Mouse (Mus musculus): ENCODE measurements around the gene Cd1d1. TPM values are rescaled to one million over a fixed set of nuclear protein-coding genes. Genes with fewer than 3 reads are reported as not detected.

Cd1d1 gene
- total and polyA plus RNA-seq, 3 experiments: 3.0 to 7.1 (median 6.3) TPM

GRCm38 (mm10) chr3:86986490-86986889 is 12.8 kb downstream of the Cd1d1 start:
- H3K4me2 ChIP-seq (ENCODE audit: insufficient read depth, low read depth, poor library complexity, severe bottlenecking): no peak overlapping the region
- peaks cover under 1% of the 10 kb centered on the region for H3K9me3 ChIP-seq (replicated peaks; ENCODE audit: low read length)
- dilution Hi-C loops (cut with MboI; ENCODE audit: extremely low pct_ligation_motif_present, extremely low pct_unique_long_range_greater_than_20kb, low sequenced_read_pairs): no loop called here
- H3K4me3 ChIP-seq (replicated peaks in 1 of 3; ENCODE audit: low read depth in 2 of 3, low read length in 2 of 3, poor library complexity in 1 of 3): no peak overlapping the region
- no peak overlapping the region for H3K9ac ChIP-seq (ENCODE audit: insufficient read depth, low read depth)
- no peaks in the 10 kb centered on the region for H3K36me3 ChIP-seq (replicated peaks in 1 of 2; ENCODE audit: control insufficient read depth in 1 of 2, insufficient read depth in 1 of 2, low read length in 1 of 2)
- H3K4me1 ChIP-seq (ENCODE audit: control insufficient read depth in 1 of 2, insufficient read depth in 2 of 2): no peaks in the 10 kb centered on the region
- H3K27ac ChIP-seq (ENCODE audit: insufficient read depth, low read depth): no peak overlapping the region
- DNase-seq (ENCODE audit: extremely low read depth): no peak
- in situ Hi-C loops (cut with MboI; ENCODE audit: low pct_ligation_motif_present, low pct_unique_long_range_greater_than_20kb, low sequenced_read_pairs): no loop called here
- H3K27me3 ChIP-seq (replicated peaks): no peaks in the 10 kb centered on the region
- TF ChIP-seq ZMIZ1 (IDR thresholded peaks at IDR 0.05; ENCODE audit: low read depth, low read length) (no peak), SIN3A (IDR thresholded peaks at IDR 0.05; ENCODE audit: low read length) (no peak), ZNF384 (IDR thresholded peaks at IDR 0.05; ENCODE audit: low read depth, low read length) (no peak), CTCF (conservative IDR thresholded peaks at IDR 0.05 in 1 of 2, IDR thresholded peaks at IDR 0.05 in 1 of 2; ENCODE audit: low read depth in 2 of 2, low read length in 2 of 2) (no peak), MEF2A (IDR thresholded peaks at IDR 0.05; ENCODE audit: borderline replicate concordance, low read depth, low read length) (no peak), PAX5 (IDR thresholded peaks at IDR 0.05; ENCODE audit: low read length) (no peak), MXI1 (IDR thresholded peaks at IDR 0.05; ENCODE audit: low read depth, low read length) (no peak)
- H3K79me2 ChIP-seq (replicated peaks; ENCODE audit: control insufficient read depth, extremely low read depth, insufficient read depth, poor library complexity, severe bottlenecking): no peaks in the 10 kb centered on the region

DNA sequence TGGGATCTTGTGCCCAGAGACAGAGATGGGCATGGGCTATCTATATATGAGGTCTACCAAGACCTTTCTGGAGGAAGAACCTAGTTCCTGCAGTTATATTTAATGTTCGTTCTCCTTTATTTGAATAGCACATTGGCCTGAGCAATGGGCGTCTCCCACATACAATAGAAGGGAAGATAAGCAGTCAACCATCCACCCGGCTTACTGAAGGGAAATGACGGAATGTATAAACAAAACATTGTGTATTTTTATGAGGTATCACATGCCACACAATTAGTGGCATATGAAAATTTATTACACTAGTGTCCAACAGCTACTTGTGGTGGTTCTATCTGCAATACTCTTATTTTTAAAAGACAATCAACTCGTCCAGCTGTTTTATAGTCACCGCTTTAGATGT is 15.9 kb downstream of the Cd1d1 start:
- Histone ChIP-seq H3K79me2 (replicated peaks; ENCODE audit: control insufficient read depth, extremely low read depth, insufficient read depth, poor library complexity, severe bottlenecking) (no peaks in the 10 kb centered on the region), H3K36me3 (replicated peaks in 1 of 2; ENCODE audit: control insufficient read depth in 1 of 2, insufficient read depth in 1 of 2, low read length in 1 of 2) (no peaks in the 10 kb centered on the region), H3K27ac (ENCODE audit: insufficient read depth, low read depth) (no peak overlapping the region), H3K9me3 (replicated peaks; ENCODE audit: low read length) (peaks cover 5% of the 10 kb centered on the region), H3K4me1 (ENCODE audit: control insufficient read depth in 1 of 2, insufficient read depth in 2 of 2) (peaks cover 0 to 6% of the 10 kb centered on the region in 2 experiments; a peak in 1 of 4 replicates), H3K9ac (ENCODE audit: insufficient read depth, low read depth) (no peak overlapping the region), H3K27me3 (replicated peaks) (no peaks in the 10 kb centered on the region), H3K4me3 (replicated peaks in 1 of 3; ENCODE audit: low read depth in 2 of 3, low read length in 2 of 3, poor library complexity in 1 of 3) (no peak overlapping the region), H3K4me2 (ENCODE audit: insufficient read depth, low read depth, poor library complexity, severe bottlenecking) (no peak overlapping the region)
- in situ Hi-C loops (cut with MboI; ENCODE audit: low pct_ligation_motif_present, low pct_unique_long_range_greater_than_20kb, low sequenced_read_pairs): no loop called here
- TF ChIP-seq ETS1 (conservative IDR thresholded peaks at IDR 0.05; ENCODE audit: low read depth, low read length) (no peak), SIN3A (IDR thresholded peaks at IDR 0.05; ENCODE audit: low read length) (no peak), E2F4 (IDR thresholded peaks at IDR 0.05; ENCODE audit: insufficient replicate concordance, low read depth, low read length) (no peak), ZKSCAN1 (IDR thresholded peaks at IDR 0.05; ENCODE audit: borderline replicate concordance, low read depth, low read length) (no peak), HCFC1 (IDR thresholded peaks at IDR 0.05; ENCODE audit: low read depth, low read length) (no peak), MYC (IDR thresholded peaks at IDR 0.05; ENCODE audit: low read depth, low read length) (no peak), MAFK (IDR thresholded peaks at IDR 0.05; ENCODE audit: insufficient replicate concordance, low read length) (no peak), USF2 (conservative IDR thresholded peaks at IDR 0.05; ENCODE audit: low read depth, low read length) (no peak), NELFE (IDR thresholded peaks at IDR 0.05; ENCODE audit: low read depth, low read length) (no peak), JUN (IDR thresholded peaks at IDR 0.05; ENCODE audit: insufficient read depth, low read depth, low read length) (no peak), TBP (conservative IDR thresholded peaks at IDR 0.05; ENCODE audit: low read depth, low read length) (no peak), ZC3H11A (IDR thresholded peaks at IDR 0.05; ENCODE audit: low read depth, low read length) (no peak), ZNF384 (IDR thresholded peaks at IDR 0.05; ENCODE audit: low read depth, low read length) (no peak), CHD1 (IDR thresholded peaks at IDR 0.05; ENCODE audit: low read depth, low read length) (no peak), RCOR1 (conservative IDR thresholded peaks at IDR 0.05; ENCODE audit: low read depth, low read length) (no peak)
- dilution Hi-C loops (cut with MboI; ENCODE audit: extremely low pct_ligation_motif_present, extremely low pct_unique_long_range_greater_than_20kb, low sequenced_read_pairs): no loop called here
- no peak for DNase-seq (ENCODE audit: extremely low read depth)

All from CH12.LX (cell line).